Mouse (Mus musculus): ENCODE measurements around the gene Lim2. TPM values are rescaled to one million over a fixed set of nuclear protein-coding genes. Genes with fewer than 3 reads are reported as not detected.
"Not testable (repeated sequence)": the region's sequence is repeated elsewhere in the genome, so short reads cannot be mapped to it uniquely, and the experiment has no call there.

The Lim2 gene
- polyA plus RNA-seq (2015; fragmentation: Nextera tagmentation; extraction: Ambion mirVana), result 0.34 TPM in 1 of 2 replicates, not detected in the other

GRCm38 (mm10) chr7:43427406-43427805 lies at the start of gene Lim2:
TSS of gene Lim2 (plus strand) at chr7:43427670.
- Histone ChIP-seq H3K9ac (no peak within 1 kb of the TSS), H3K4me1 (peaks cover 4% of the 10 kb centered on the region; the same call in 1 of the 2 replicates), H3K27ac (replicated peaks) (no peak within 1 kb of the TSS), H3K27me3 (replicated peaks) (no peaks in the 10 kb centered on the region), H3K36me3 (no peaks in the 10 kb centered on the region), H3K9me3 (no peaks in the 10 kb centered on the region), H3K4me2 (no peak within 1 kb of the TSS), H3K4me3 (no peak within 1 kb of the TSS)
- no peak for ATAC-seq (ENCODE audit: extremely low read depth, insufficient number of reproducible peaks, low FRiP score, low TSS enrichment)
- WGBS, result 73% methylated on average over 8 of the region's 8 CpGs

- Histone ChIP-seq H3K27me3 (replicated peaks) (no peaks in the 10 kb centered on the region), H3K4me2 (no peak overlapping the region), H3K27ac (replicated peaks) (no peak overlapping the region), H3K9ac (no peak overlapping the region), H3K4me1 (no peaks in the 10 kb centered on the region), H3K9me3 (no peaks in the 10 kb centered on the region), H3K36me3 (no peaks in the 10 kb centered on the region), H3K4me3 (no peak overlapping the region)
- no peak for ATAC-seq (ENCODE audit: extremely low read depth, insufficient number of reproducible peaks, low FRiP score, low TSS enrichment)
- WGBS, result 13% methylated on average over 5 of the region's 5 CpGs
Measured at GRCm38 (mm10) chr7:43378226-43378625, 49.2 kb upstream of the Lim2 start.

GRCm38 (mm10) chr7:43392349-43393121 lies 34.9 kb upstream of the Lim2 start:
- H3K27me3 ChIP-seq (replicated peaks), result no peaks in the 10 kb centered on the region
- no peak overlapping the region for H3K4me2 ChIP-seq
- H3K9ac ChIP-seq, result no peak overlapping the region
- no peaks in the 10 kb centered on the region for H3K9me3 ChIP-seq
- 69% methylated on average over 8 of the region's 8 CpGs for WGBS
- H3K4me3 ChIP-seq, result no peak overlapping the region
- H3K4me1 ChIP-seq, result no peaks in the 10 kb centered on the region
- H3K27ac ChIP-seq (replicated peaks), result no peak overlapping the region
- H3K36me3 ChIP-seq, result no peaks in the 10 kb centered on the region
- ATAC-seq (ENCODE audit: extremely low read depth, insufficient number of reproducible peaks, low FRiP score, low TSS enrichment), result no peak

GRCm38 (mm10) chr7:43399501-43399900 lies 28.0 kb upstream of the Lim2 start:
- WGBS, result 81% methylated on average over 2 of the region's 2 CpGs
- Histone ChIP-seq H3K4me3 (no peak overlapping the region), H3K9ac (no peak overlapping the region), H3K27me3 (replicated peaks) (no peaks in the 10 kb centered on the region), H3K27ac (replicated peaks) (no peak overlapping the region), H3K9me3 (no peaks in the 10 kb centered on the region), H3K4me2 (no peak overlapping the region), H3K36me3 (no peaks in the 10 kb centered on the region), H3K4me1 (no peaks in the 10 kb centered on the region)
- no peak for ATAC-seq (ENCODE audit: extremely low read depth, insufficient number of reproducible peaks, low FRiP score, low TSS enrichment)

GRCm38 (mm10) chr7:43402718-43403117 lies 24.8 kb upstream of the Lim2 start:
- H3K27ac ChIP-seq (replicated peaks), result no peak overlapping the region
- no peak overlapping the region for H3K9ac ChIP-seq
- WGBS, result 31% methylated on average over 2 of the region's 2 CpGs
- no peak for ATAC-seq (ENCODE audit: extremely low read depth, insufficient number of reproducible peaks, low FRiP score, low TSS enrichment)
- no peak overlapping the region for H3K4me3 ChIP-seq
- no peaks in the 10 kb centered on the region for H3K36me3 ChIP-seq
- no peaks in the 10 kb centered on the region for H3K27me3 ChIP-seq (replicated peaks)
- H3K9me3 ChIP-seq, result no peaks in the 10 kb centered on the region
- H3K4me1 ChIP-seq, result no peaks in the 10 kb centered on the region
- H3K4me2 ChIP-seq, result no peak overlapping the region

GRCm38 (mm10) chr7:43407573-43407972 lies 19.9 kb upstream of the Lim2 start:
- no peaks in the 10 kb centered on the region for H3K36me3 ChIP-seq
- no peak for ATAC-seq (ENCODE audit: extremely low read depth, insufficient number of reproducible peaks, low FRiP score, low TSS enrichment)
- WGBS, result 81% methylated on average over 3 of the region's 3 CpGs

GRCm38 (mm10) chr7:43408131-43408553 lies 19.3 kb upstream of the Lim2 start, which contains the start of gene Siglecg:
TSS of gene Siglecg (plus strand) at chr7:43408204.
- Histone ChIP-seq H3K9me3 (no peaks in the 10 kb centered on the region), H3K9ac (no peak within 1 kb of the TSS), H3K4me1 (no peaks in the 10 kb centered on the region), H3K4me2 (no peak within 1 kb of the TSS), H3K27me3 (replicated peaks) (no peaks in the 10 kb centered on the region), H3K36me3 (no peaks in the 10 kb centered on the region), H3K27ac (replicated peaks) (no peak within 1 kb of the TSS), H3K4me3 (no peak within 1 kb of the TSS)
- 86% methylated on average over 4 of the region's 4 CpGs for WGBS
- no peak for ATAC-seq (ENCODE audit: extremely low read depth, insufficient number of reproducible peaks, low FRiP score, low TSS enrichment)

More at GRCm38 (mm10) chr7:43407573-43407972, 19.9 kb upstream of the Lim2 start:
- H3K4me2 ChIP-seq, result no peak overlapping the region
- no peaks in the 10 kb centered on the region for H3K4me1 ChIP-seq
- no peak overlapping the region for H3K27ac ChIP-seq (replicated peaks)
- no peak overlapping the region for H3K9ac ChIP-seq
- H3K9me3 ChIP-seq, result no peaks in the 10 kb centered on the region
- no peaks in the 10 kb centered on the region for H3K27me3 ChIP-seq (replicated peaks)
- no peak overlapping the region for H3K4me3 ChIP-seq

GRCm38 (mm10) chr7:43409084-43409483 lies 18.4 kb upstream of the Lim2 start:
- Histone ChIP-seq H3K9me3 (no peaks in the 10 kb centered on the region), H3K27me3 (replicated peaks) (no peaks in the 10 kb centered on the region), H3K36me3 (no peaks in the 10 kb centered on the region), H3K4me2 (no peak overlapping the region), H3K4me3 (no peak overlapping the region), H3K9ac (no peak overlapping the region), H3K27ac (replicated peaks) (no peak overlapping the region), H3K4me1 (no peaks in the 10 kb centered on the region)
- no peak for ATAC-seq (ENCODE audit: extremely low read depth, insufficient number of reproducible peaks, low FRiP score, low TSS enrichment)
- 64% methylated on average over 3 of the region's 3 CpGs for WGBS

GRCm38 (mm10) chr7:43411724-43412123 lies 15.7 kb upstream of the Lim2 start:
- not testable (repeated sequence) for H3K9ac ChIP-seq; H3K27me3 ChIP-seq (replicated peaks); H3K4me2 ChIP-seq; ATAC-seq (ENCODE audit: extremely low read depth, insufficient number of reproducible peaks, low FRiP score, low TSS enrichment); H3K9me3 ChIP-seq; H3K36me3 ChIP-seq; H3K4me3 ChIP-seq; H3K27ac ChIP-seq (replicated peaks); H3K4me1 ChIP-seq
- WGBS, result 39% methylated on average over 3 of the region's 4 CpGs

- H3K4me1 ChIP-seq, result no peaks in the 10 kb centered on the region
- H3K4me2 ChIP-seq, result no peak overlapping the region
- no peak for ATAC-seq (ENCODE audit: extremely low read depth, insufficient number of reproducible peaks, low FRiP score, low TSS enrichment)
- no peak overlapping the region for H3K9ac ChIP-seq
- no peaks in the 10 kb centered on the region for H3K27me3 ChIP-seq (replicated peaks)
- peaks cover 4% of the 10 kb centered on the region; the same call in 1 of the 2 replicates for H3K9me3 ChIP-seq
- H3K36me3 ChIP-seq, result no peaks in the 10 kb centered on the region
- no peak overlapping the region for H3K4me3 ChIP-seq
- WGBS, result 85% methylated on average over 10 of the region's 10 CpGs
- no peak overlapping the region for H3K27ac ChIP-seq (replicated peaks)
Measured at GRCm38 (mm10) chr7:43417298-43417697, 10.2 kb upstream of the Lim2 start.

GRCm38 (mm10) chr7:43422995-43423617 lies 4.4 kb upstream of the Lim2 start:
- Histone ChIP-seq H3K36me3 (no peaks in the 10 kb centered on the region), H3K4me2 (peak overlapping the region; percentile 51), H3K9me3 (no peaks in the 10 kb centered on the region), H3K27ac (replicated peaks) (no peak overlapping the region), H3K4me1 (peaks cover 4% of the 10 kb centered on the region; the same call in 1 of the 2 replicates), H3K9ac (peak overlapping the region; percentile 4; the same call in 1 of the 2 replicates), H3K27me3 (replicated peaks) (no peaks in the 10 kb centered on the region), H3K4me3 (no peak overlapping the region)
- peak; percentile 58 for ATAC-seq (ENCODE audit: extremely low read depth, insufficient number of reproducible peaks, low FRiP score, low TSS enrichment)
- 5% methylated on average over 11 of the region's 11 CpGs for WGBS

Data from heart, embryonic 13.5 days (tissue).